Mouse (Mus musculus): ENCODE data around the gene Abhd14b.

DNA sequence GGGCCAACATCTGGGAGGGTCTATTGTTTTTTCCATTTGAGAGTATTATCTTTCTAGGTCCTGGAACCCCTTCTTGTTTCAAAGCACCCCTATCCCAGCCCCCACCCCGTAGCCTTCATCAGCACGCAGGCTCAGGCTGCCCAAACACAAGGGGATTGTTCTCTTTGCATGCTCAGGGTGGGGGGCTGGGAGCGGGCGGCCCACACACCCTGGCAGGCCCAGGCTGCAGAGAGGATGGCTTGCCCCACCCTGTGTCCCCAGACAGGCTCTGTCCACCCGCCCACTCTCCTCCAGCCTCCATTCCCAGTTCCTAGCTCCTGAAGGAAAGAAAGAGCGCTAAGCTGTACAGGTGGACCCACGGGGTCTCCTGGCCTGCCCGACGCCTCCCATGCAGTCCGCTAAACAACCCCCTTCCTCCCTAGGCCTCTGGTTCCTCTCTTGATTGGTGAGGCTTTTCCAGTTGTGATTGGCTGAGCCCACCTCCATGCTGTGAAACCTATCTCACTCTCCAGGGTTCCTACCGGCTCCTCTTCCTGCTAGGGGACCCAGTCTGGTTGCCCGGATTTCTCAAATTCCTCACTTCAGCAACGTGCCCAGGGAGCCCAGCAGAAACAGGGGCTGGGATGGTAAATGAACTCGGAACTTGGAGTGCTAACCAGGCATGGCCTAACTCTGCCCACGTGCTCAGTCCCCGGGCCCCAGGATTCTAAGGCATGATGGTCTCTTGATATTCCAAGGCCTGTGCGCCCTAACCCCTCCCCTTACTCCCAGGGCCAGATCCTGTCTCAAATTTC is 7.8 kb downstream of the Abhd14b start:
- TF ChIP-seq CTCF (IDR thresholded peaks at IDR 0.05; ENCODE audit: low read depth, low read length) (no peak), POLR2A (IDR thresholded peaks at IDR 0.05; ENCODE audit: extremely low read depth, insufficient read depth, low read length) (no peak)
